Mouse (Mus musculus) liver, adult 2 months (tissue): Measurements from ENCODE around the gene Runx2.

Experiments
- CTCF ChIP-seq: fragments of 200-500 bp; IDR thresholded peaks from 2 replicates; pipeline ENCODE4 v1.5.1; 2011; ENCODE audit warnings: low read depth, low read length, control low read depth
- POLR2A ChIP-seq: fragments of 200-500 bp; IDR thresholded peaks from 2 replicates; pipeline ENCODE4 v1.6.1; 2011; ENCODE audit warnings: low read length, control low read depth; ENCODE audit not compliant: insufficient read depth; ENCODE audit errors: extremely low read depth

DNA sequence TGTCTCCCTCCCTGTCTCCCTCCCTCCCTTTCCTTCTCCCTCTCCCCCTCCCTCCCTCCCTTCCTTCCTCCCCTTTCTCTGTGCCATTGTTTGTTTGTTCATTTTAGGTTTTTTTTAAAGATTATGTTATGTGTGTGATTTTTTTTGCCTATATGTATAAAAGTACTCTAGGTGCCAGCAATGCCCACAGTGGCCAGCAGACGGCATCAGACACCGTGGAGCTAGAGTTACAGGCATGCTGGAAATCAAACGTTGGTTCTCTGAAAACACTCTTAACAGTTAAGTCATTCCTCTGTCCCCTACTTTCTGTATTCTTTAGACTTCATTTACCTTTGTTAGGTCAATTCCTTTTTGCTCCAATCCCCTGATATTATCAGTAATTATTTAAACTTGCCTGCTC is 70.8 kb downstream of the Runx2 start:
- TF ChIP-seq CTCF (peak; percentile 72), POLR2A (no peak)
